Mouse (Mus musculus) limb, embryonic 13.5 days (tissue): ENCODE measurements around the gene Herpud2. TPM values are rescaled to one million over a fixed set of nuclear protein-coding genes. Genes with fewer than 3 reads are reported as not detected.

Experiments
- ATAC-seq: fragments of 200-750 bp; cut with Nextera tagmentation; 2 replicates; pipeline ENCODE4 v1.8.0; 2017; ENCODE audit warnings: low read depth, moderate number of reproducible peaks, moderate TSS enrichment; ENCODE audit not compliant: low FRiP score
- H3K27ac ChIP-seq: fragments of 300-500 bp; sonication (generic); 2 replicates; pipeline ENCODE4 v1.5.1; 2015; ENCODE audit warnings: inconsistent platforms, mild to moderate bottlenecking, moderate library complexity
- H3K27me3 ChIP-seq: fragments of 300-500 bp; sonication (generic); 2 replicates; pipeline ENCODE4 v1.6.1; 2015; ENCODE audit warnings: mild to moderate bottlenecking, inconsistent platforms
- H3K36me3 ChIP-seq: fragments of 300-500 bp; sonication (generic); 2 replicates; pipeline ENCODE4 v1.6.1; 2015; ENCODE audit warnings: inconsistent platforms, mild to moderate bottlenecking, moderate library complexity
- H3K4me1 ChIP-seq: fragments of 300-500 bp; sonication (generic); 2 replicates; pipeline ENCODE4 v1.6.1; 2015; ENCODE audit warnings: inconsistent platforms
- H3K4me2 ChIP-seq: fragments of 300-500 bp; sonication (generic); replicated peaks from 2 replicates; pipeline ENCODE4 v1.6.1; 2015; ENCODE audit warnings: inconsistent platforms, mild to moderate bottlenecking, moderate library complexity
- H3K4me3 ChIP-seq: fragments of 300-500 bp; sonication (generic); 2 replicates; pipeline ENCODE4 v1.5.1; 2015; ENCODE audit warnings: moderate library complexity, mild to moderate bottlenecking, inconsistent platforms
- H3K9ac ChIP-seq: fragments of 300-500 bp; sonication (generic); 2 replicates; pipeline ENCODE4 v1.6.1; 2015; ENCODE audit warnings: mild to moderate bottlenecking, inconsistent platforms
- H3K9me3 ChIP-seq: fragments of 300-500 bp; sonication (generic); 2 replicates; pipeline ENCODE4 v1.6.1; 2016; ENCODE audit warnings: inconsistent platforms
- WGBS: fragments of 180-500 bp; shearing (Covaris S2); methylation state at CpG from one replicate; pipeline ENCODE4 v1.1.7; 2015; 5-methylcytosine and 5-hydroxymethylcytosine counted together
- polyA plus RNA-seq: library from polyadenylated mRNA; unstranded; fragments of >200 nt; fragmentation: Nextera tagmentation; extraction: Ambion mirVana; gene quantifications from 2 replicates; pipeline ENCODE4 v1.2.1, GENCODE M21; 2015

The Herpud2 gene
- polyA plus RNA-seq, 1 experiment from 2014 or later: 30.2 TPM

DNA sequence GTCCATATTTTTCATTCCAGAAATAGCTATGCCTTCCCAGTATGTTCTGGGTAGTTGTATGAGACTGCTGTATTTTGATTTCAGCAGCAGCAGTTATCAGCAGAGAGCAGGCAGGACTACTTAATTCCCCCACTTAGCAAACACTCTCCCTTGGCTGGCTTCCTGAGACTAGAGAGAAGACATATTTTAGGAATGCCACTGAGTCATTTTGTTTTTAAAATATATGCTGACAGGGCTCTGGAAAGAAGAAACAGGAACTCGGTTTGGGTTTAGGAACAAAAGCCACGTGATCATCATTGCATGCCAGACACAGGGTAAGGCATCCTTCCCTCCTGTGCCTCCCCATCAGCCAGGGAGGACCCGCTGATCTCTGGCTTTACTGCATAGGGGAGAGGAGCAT, 75.6 kb downstream of the Herpud2 start:
- 66% methylated on average over 3 of the region's 3 CpGs for WGBS
- no peak overlapping the region for H3K9ac ChIP-seq
- ATAC-seq: no peak

GRCm38 (mm10) chr9:25072666-25073065, 79.0 kb downstream of the Herpud2 start:
- no peak overlapping the region for H3K27ac ChIP-seq
- H3K9ac ChIP-seq: no peak overlapping the region
- no peaks in the 10 kb centered on the region for H3K27me3 ChIP-seq
- no peak overlapping the region for H3K4me2 ChIP-seq
- 69% methylated on average over 1 of the region's 1 CpGs for WGBS
- ATAC-seq: no peak
- no peaks in the 10 kb centered on the region for H3K9me3 ChIP-seq
- no peaks in the 10 kb centered on the region for H3K4me1 ChIP-seq
- no peak overlapping the region for H3K4me3 ChIP-seq
- no peaks in the 10 kb centered on the region for H3K36me3 ChIP-seq

More for the DNA sequence above, 75.6 kb downstream of the Herpud2 start:
- Histone ChIP-seq H3K27me3 (no peaks in the 10 kb centered on the region), H3K9me3 (no peaks in the 10 kb centered on the region), H3K4me2 (no peak overlapping the region), H3K27ac (no peak overlapping the region), H3K36me3 (no peaks in the 10 kb centered on the region), H3K4me1 (no peaks in the 10 kb centered on the region), H3K4me3 (no peak overlapping the region)

DNA sequence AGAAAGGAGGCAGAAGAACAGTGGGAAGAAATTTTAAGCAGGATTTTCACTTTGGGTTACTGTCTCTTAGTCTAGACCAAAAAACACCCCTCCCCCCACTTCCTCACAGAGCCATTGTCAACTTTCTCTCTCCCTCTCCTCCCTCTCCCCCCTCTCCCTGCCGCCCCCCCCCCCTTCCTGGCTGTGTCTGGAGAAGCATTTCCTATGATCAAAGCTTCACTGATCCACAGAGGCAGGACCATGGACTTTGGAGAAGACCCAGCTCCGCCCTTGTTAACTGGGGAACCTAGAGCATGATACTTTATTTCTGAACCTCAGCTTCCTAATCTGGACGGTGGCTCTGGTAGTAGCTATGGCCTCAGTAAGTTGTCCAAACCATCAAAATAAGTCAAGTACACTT, 92.9 kb downstream of the Herpud2 start:
- Histone ChIP-seq H3K9me3 (no peaks in the 10 kb centered on the region), H3K27me3 (no peaks in the 10 kb centered on the region; the same call in 1 of the 2 replicates), H3K4me1 (no peaks in the 10 kb centered on the region), H3K27ac (no peak overlapping the region), H3K9ac (no peak overlapping the region), H3K36me3 (no peaks in the 10 kb centered on the region), H3K4me2 (no peak overlapping the region), H3K4me3 (no peak overlapping the region)
- WGBS: 66% methylated on average over 2 of the region's 3 CpGs
- no peak for ATAC-seq

Other genes with a start within 250 kb of the Herpud2 start
- gene Gm10181, start 62.4 kb downstream of the Herpud2 start, polyA plus RNA-seq: not detected in 2 replicates
- 320 and 324 TPM in 2 replicates for gene Sept7, start 100.6 kb upstream of the Herpud2 start, polyA plus RNA-seq